Comparison of ENCODE assay signal across 21 mouse cellular contexts in genomic region chr2:79237216-79237615, GRCm38 (mm10). TPM values are rescaled to one million over a fixed set of nuclear protein-coding genes. Genes with fewer than 3 reads are reported as not detected.
DNase-seq lines count a peak whose midpoint lies in the region; ATAC-seq and TF ChIP-seq lines count a peak whose summit lies in the region.
"Had no signal": no experiment of that assay in that cellular context is flagged by ENCODE, and none has a peak within 500 bp of the region (broad histone marks: within the 10 kb centered on the region; RNA-seq: fewer than 3 reads in every experiment).

No protein-coding gene starts in this region.

- no peak for TF ChIP-seq CTCF in lung, postnatal 0 days (IDR thresholded peaks at IDR 0.05)
- TF ChIP-seq CTCF in thymus, adult 2 months (IDR thresholded peaks at IDR 0.05; ENCODE audit: borderline replicate concordance, control insufficient read depth, extremely low read depth, insufficient read depth, low read length, poor library complexity) = no peak

- TF ChIP-seq POLR2A in thymus, adult 2 months (IDR thresholded peaks at IDR 0.05; ENCODE audit: control insufficient read depth, extremely low read depth, insufficient read depth, low read length, poor library complexity) = no peak

- no peak for TF ChIP-seq EP300 in lung, postnatal 0 days (IDR thresholded peaks at IDR 0.05)

- 46% methylated on average over 6 of the region's 6 CpGs for WGBS in lung, postnatal 0 days
- 41% methylated on average over 6 of the region's 6 CpGs for WGBS in thymus, adult 2 months

- no peak overlapping the region for H3K4me2 ChIP-seq in lung, postnatal 0 days (replicated peaks; ENCODE audit: low read depth, low read length)
- H3K4me2 ChIP-seq: embryonic facial prominence, embryonic 13.5 days; forebrain, embryonic 12.5 days; heart, embryonic 15.5 days had no signal

- H3K36me3 ChIP-seq in lung, postnatal 0 days (ENCODE audit: insufficient read depth, low read length) = no peaks in the 10 kb centered on the region
- H3K36me3 ChIP-seq in thymus, adult 2 months (ENCODE audit: control insufficient read depth, insufficient read depth, low read length) = no peaks in the 10 kb centered on the region
- H3K36me3 ChIP-seq: embryonic facial prominence, embryonic 13.5 days; forebrain, embryonic 12.5 days; heart, embryonic 10.5 days; heart, embryonic 15.5 days; hindbrain, embryonic 10.5 days had no signal

- H3K27ac ChIP-seq in lung, postnatal 0 days (ENCODE audit: low read length) = no peak overlapping the region
- H3K27ac ChIP-seq in thymus, adult 2 months (ENCODE audit: control insufficient read depth, insufficient read depth, low read length) = no peak overlapping the region; the same call in 1 of the 2 replicates
- H3K27ac ChIP-seq: embryonic facial prominence, embryonic 13.5 days; forebrain, embryonic 12.5 days; heart, embryonic 10.5 days; heart, embryonic 15.5 days; hindbrain, embryonic 10.5 days had no signal

- no peaks in the 10 kb centered on the region for H3K27me3 ChIP-seq in lung, postnatal 0 days (replicated peaks; ENCODE audit: insufficient read depth, low read length)
- H3K27me3 ChIP-seq in thymus, adult 2 months (ENCODE audit: control insufficient read depth, insufficient read depth, low read length) = no peaks in the 10 kb centered on the region
- H3K27me3 ChIP-seq: CH12.LX; embryonic facial prominence, embryonic 13.5 days; forebrain, embryonic 12.5 days; heart, embryonic 15.5 days had no signal

- no peak overlapping the region for H3K9ac ChIP-seq in lung, postnatal 0 days (replicated peaks; ENCODE audit: low read depth)
- H3K9ac ChIP-seq: embryonic facial prominence, embryonic 13.5 days; forebrain, embryonic 12.5 days; heart, embryonic 15.5 days had no signal

- no peaks in the 10 kb centered on the region for H3K9me3 ChIP-seq in lung, postnatal 0 days (ENCODE audit: low read length)
- H3K9me3 ChIP-seq: embryonic facial prominence, embryonic 13.5 days; forebrain, embryonic 12.5 days; heart, embryonic 10.5 days; heart, embryonic 15.5 days; hindbrain, embryonic 10.5 days had no signal

- ATAC-seq in lung, postnatal 0 days = peak; percentile 59
- ATAC-seq: activated CD4-positive, CD25-positive, alpha-beta regulatory T cell, adult 4 months; forebrain, embryonic 16.5 days; Patski had no signal

- DNase-seq in lung, postnatal 0 days (ENCODE audit: low spot score) = peak; percentile 54
- no peak for DNase-seq in lung, postnatal 14 days
- peak; percentile 34 for DNase-seq in thymus, adult 2 months
- DNase-seq in thymus, adult 18-20 months = no peak
- peak; percentile 27 for DNase-seq in naive thymus-derived CD4-positive, alpha-beta T cell, adult 2 months (ENCODE audit: low read depth)
- no peak for DNase-seq in c-Kit-positive CD71-positive TER-119-positive erythroid progenitor cells, embryonic 14.5 days (ENCODE audit: low spot score)
- DNase-seq: adrenal gland, postnatal 14 days; cerebellum, adult 18-20 months; cerebellum, adult 9-11 months; cerebellum, postnatal 36 days; gastrocnemius, postnatal 10 days; heart, adult 18-20 months had no signal

- H3K4me1 ChIP-seq in lung, postnatal 0 days (ENCODE audit: insufficient read depth, low read depth, low read length) = no peaks in the 10 kb centered on the region
- H3K4me1 ChIP-seq in thymus, adult 2 months (replicated peaks; ENCODE audit: control insufficient read depth, insufficient read depth, low read length) = peaks cover 8% of the 10 kb centered on the region; the same call in 1 of the 2 replicates
- H3K4me1 ChIP-seq: embryonic facial prominence, embryonic 13.5 days had no signal

- H3K4me3 ChIP-seq in lung, postnatal 0 days (ENCODE audit: low read depth, low read length) = no peak overlapping the region
- H3K4me3 ChIP-seq in thymus, adult 2 months (ENCODE audit: control insufficient read depth, insufficient read depth, low read length) = no peak overlapping the region
- H3K4me3 ChIP-seq: embryonic facial prominence, embryonic 13.5 days; forebrain, embryonic 12.5 days; heart, embryonic 10.5 days; heart, embryonic 15.5 days; hindbrain, embryonic 10.5 days had no signal

RNA-seq across cellular contexts. Expression of gene Itga4, which starts 18.0 kb away (rescaled TPM):
- polyA plus RNA-seq in lung, postnatal 0 days (2015; fragmentation: Nextera tagmentation; extraction: Ambion mirVana) = 4.5 and 5.6 TPM in 2 replicates
- polyA plus RNA-seq in thymus, adult 2 months (2012; rRNA removed) = 26.2 and 27.5 TPM in 2 replicates

Comparison
In these comparisons a context has a peak if more than half of its experiments do, and no peak if none do; other contexts are left out.
1. DNase-seq: peak in lung, postnatal 0 days (single experiment), thymus, adult 2 months (single experiment) and naive thymus-derived CD4-positive, alpha-beta T cell, adult 2 months (single experiment); none in lung, postnatal 14 days (single experiment), thymus, adult 18-20 months (0 of 2) and c-Kit-positive CD71-positive TER-119-positive erythroid progenitor cells, embryonic 14.5 days (single experiment).